ENCODE assay signal across 19 mouse cellular contexts in the genomic region with DNA sequence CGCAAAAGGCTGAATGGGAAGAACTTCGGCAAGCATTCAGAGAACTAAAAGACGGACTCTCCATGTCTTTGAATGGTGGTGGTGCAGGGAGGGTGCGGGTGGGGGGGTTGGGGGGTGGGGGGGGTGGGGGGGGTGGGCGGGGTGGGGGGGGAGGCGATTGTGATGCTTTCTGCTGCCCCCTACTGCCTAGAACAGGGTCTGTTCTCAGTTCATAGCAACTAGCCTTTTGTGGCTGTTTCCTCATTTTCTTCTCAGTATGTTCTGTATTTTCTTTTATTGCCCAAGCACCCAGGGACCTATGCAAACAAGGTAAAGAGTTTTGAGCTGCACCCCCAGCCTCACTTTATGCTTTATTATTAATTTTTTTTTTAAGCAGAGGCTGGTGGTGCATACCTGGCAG. TPM values are rescaled to one million over a fixed set of nuclear protein-coding genes. Genes with fewer than 3 reads are reported as not detected.
DNase-seq lines count a peak whose midpoint lies in the region; ATAC-seq and TF ChIP-seq lines count a peak whose summit lies in the region.
"Had no signal": no experiment of that assay in that cellular context is flagged by ENCODE, and none has a peak within 500 bp of the region (broad histone marks: within the 10 kb centered on the region; RNA-seq: fewer than 3 reads in every experiment).

No protein-coding gene starts in this region.

- H3K9ac ChIP-seq in heart, adult 2 months (ENCODE audit: low read depth, low read length), result no peak overlapping the region
- peak overlapping the region; percentile 49 for H3K9ac ChIP-seq in MEL (ENCODE audit: control insufficient read depth, low read depth, low read length, poor library complexity, severe bottlenecking)
- H3K9ac ChIP-seq in stomach, postnatal 0 days (ENCODE audit: low read length), result no peak overlapping the region
- H3K9ac ChIP-seq: embryonic facial prominence, embryonic 12.5 days; forebrain, embryonic 15.5 days; hindbrain, embryonic 12.5 days had no signal

- no peak overlapping the region for H3K4me2 ChIP-seq in stomach, postnatal 0 days (replicated peaks; ENCODE audit: low read depth)
- H3K4me2 ChIP-seq: embryonic facial prominence, embryonic 12.5 days; forebrain, embryonic 15.5 days; hindbrain, embryonic 12.5 days had no signal

- intact Hi-C loops in heart, adult 2 months (cut with DNase I), result loop anchor here (10.0 kb wide), 2 partner anchors 111 to 181 kb away; partner anchors contain the start of genes Rbm3 and Suv39h1

- no peak overlapping the region for H3K4me3 ChIP-seq in heart, adult 2 months
- H3K4me3 ChIP-seq in heart, embryonic 10.5 days, result no peak overlapping the region
- peak overlapping the region; percentile 13 to 44 for H3K4me3 ChIP-seq in MEL (ENCODE audit: control insufficient read depth in 1 of 2, insufficient read depth in 1 of 2, low read depth in 2 of 2, low read length in 2 of 2)
- no peak overlapping the region for H3K4me3 ChIP-seq in stomach, postnatal 0 days (ENCODE audit: low read depth, low read length)
- H3K4me3 ChIP-seq: embryonic facial prominence, embryonic 12.5 days; forebrain, embryonic 15.5 days; hindbrain, embryonic 12.5 days had no signal

- TF ChIP-seq CTCF in heart, adult 2 months (IDR thresholded peaks at IDR 0.05), result peak; percentile 21; the same call in 1 of the 2 replicates
- TF ChIP-seq CTCF in MEL (IDR thresholded peaks at IDR 0.05 in 2 of 3, conservative IDR thresholded peaks at IDR 0.05 in 1 of 3; ENCODE audit: control insufficient read depth in 1 of 3, insufficient read depth in 1 of 3, low read depth in 2 of 3, low read length in 3 of 3, poor library complexity in 1 of 3, severe bottlenecking in 1 of 3), result peak; percentile 11 to 59 (median 49); a peak in 4 of 6 replicates
- 0 out of 2 replicates have a peak, but pooled peaks have one; percentile 8 for TF ChIP-seq CTCF in stomach, postnatal 0 days (IDR thresholded peaks at IDR 0.05; ENCODE audit: low read depth)

- TF ChIP-seq POLR2A in heart, adult 2 months (IDR thresholded peaks at IDR 0.05; ENCODE audit: insufficient read depth, low read depth, low read length), result no peak
- TF ChIP-seq POLR2A in MEL (IDR thresholded peaks at IDR 0.05; ENCODE audit: control insufficient read depth in 1 of 2, insufficient read depth in 1 of 2, low read depth in 1 of 2, low read length in 2 of 2, poor library complexity in 1 of 2), result no peak

- ATAC-seq in stomach, postnatal 0 days (ENCODE audit: low FRiP score, low TSS enrichment), result no peak
- ATAC-seq: forebrain, embryonic 15.5 days; hindbrain, postnatal 0 days had no signal

- TF ChIP-seq EP300 in heart, adult 2 months (IDR thresholded peaks at IDR 0.05; ENCODE audit: insufficient read depth, low read depth, low read length), result no peak
- no peak for TF ChIP-seq EP300 in MEL (IDR thresholded peaks at IDR 0.05; ENCODE audit: low read depth in 1 of 2, low read length in 2 of 2)
- TF ChIP-seq EP300 in stomach, postnatal 0 days (optimal IDR thresholded peaks at IDR 0.05), result no peak

- H3K27ac ChIP-seq in heart, adult 2 months, result no peak overlapping the region
- no peak overlapping the region for H3K27ac ChIP-seq in heart, embryonic 10.5 days
- peak overlapping the region; percentile 37; the same call in 1 of the 2 replicates for H3K27ac ChIP-seq in MEL (ENCODE audit: control insufficient read depth, low read depth, low read length)
- H3K27ac ChIP-seq in stomach, postnatal 0 days (replicated peaks), result no peak overlapping the region
- H3K27ac ChIP-seq: embryonic facial prominence, embryonic 12.5 days; forebrain, embryonic 15.5 days; hindbrain, embryonic 12.5 days; hindbrain, postnatal 0 days had no signal

- WGBS in heart, adult 2 months, result 19% methylated on average over 5 of the region's 6 CpGs
- 34% methylated on average over 3 of the region's 6 CpGs for WGBS in heart, embryonic 10.5 days
- WGBS in stomach, postnatal 0 days, result 41% methylated on average over 4 of the region's 6 CpGs

- H3K27me3 ChIP-seq in heart, adult 2 months (ENCODE audit: control insufficient read depth, insufficient read depth, low read length), result no peaks in the 10 kb centered on the region
- no peaks in the 10 kb centered on the region for H3K27me3 ChIP-seq in heart, embryonic 10.5 days (ENCODE audit: insufficient read depth, poor library complexity, severe bottlenecking)
- H3K27me3 ChIP-seq in MEL (ENCODE audit: control insufficient read depth in 1 of 2, insufficient read depth in 2 of 2, low read length in 2 of 2), result no peaks in the 10 kb centered on the region
- no peaks in the 10 kb centered on the region for H3K27me3 ChIP-seq in stomach, postnatal 0 days (ENCODE audit: control insufficient read depth, insufficient read depth, low read length)
- H3K27me3 ChIP-seq: embryonic facial prominence, embryonic 12.5 days; forebrain, embryonic 15.5 days; hindbrain, embryonic 12.5 days had no signal

- H3K4me1 ChIP-seq in heart, adult 2 months (ENCODE audit: control insufficient read depth, insufficient read depth, low read length), result no peaks in the 10 kb centered on the region
- no peaks in the 10 kb centered on the region; the same call in 1 of the 2 replicates for H3K4me1 ChIP-seq in heart, embryonic 10.5 days
- H3K4me1 ChIP-seq in MEL (ENCODE audit: control insufficient read depth in 1 of 2, insufficient read depth in 2 of 2, low read length in 2 of 2), result peaks cover 3 to 16% of the 10 kb centered on the region in 2 experiments; a peak in 3 of 4 replicates
- H3K4me1 ChIP-seq in stomach, postnatal 0 days (replicated peaks; ENCODE audit: control insufficient read depth, insufficient read depth), result no peaks in the 10 kb centered on the region
- H3K4me1 ChIP-seq: embryonic facial prominence, embryonic 12.5 days had no signal

- H3K36me3 ChIP-seq in heart, adult 2 months (ENCODE audit: control insufficient read depth, insufficient read depth, low read length), result no peaks in the 10 kb centered on the region
- no peaks in the 10 kb centered on the region for H3K36me3 ChIP-seq in heart, embryonic 10.5 days
- peaks cover 0 to 11% of the 10 kb centered on the region in 2 experiments; a peak in 2 of 4 replicates for H3K36me3 ChIP-seq in MEL (ENCODE audit: control insufficient read depth in 1 of 2, insufficient read depth in 2 of 2, low read length in 2 of 2)
- H3K36me3 ChIP-seq in stomach, postnatal 0 days (ENCODE audit: control insufficient read depth, insufficient read depth, low read length), result no peaks in the 10 kb centered on the region
- H3K36me3 ChIP-seq: embryonic facial prominence, embryonic 12.5 days; forebrain, embryonic 15.5 days; hindbrain, embryonic 12.5 days had no signal

- H3K9me3 ChIP-seq in heart, embryonic 10.5 days, result no peaks in the 10 kb centered on the region
- no peaks in the 10 kb centered on the region for H3K9me3 ChIP-seq in MEL (replicated peaks; ENCODE audit: insufficient read depth, low read length)
- H3K9me3 ChIP-seq in stomach, postnatal 0 days (ENCODE audit: control insufficient read depth, low read length), result no peaks in the 10 kb centered on the region
- H3K9me3 ChIP-seq: embryonic facial prominence, embryonic 12.5 days; forebrain, embryonic 15.5 days; hindbrain, embryonic 12.5 days had no signal

- H3K79me2 ChIP-seq in heart, adult 2 months (replicated peaks; ENCODE audit: control insufficient read depth, insufficient read depth, low read length), result no peaks in the 10 kb centered on the region
- H3K79me2 ChIP-seq in MEL (ENCODE audit: control insufficient read depth, insufficient read depth, low read length, poor library complexity), result peaks cover 13% of the 10 kb centered on the region

- DNase-seq in heart, adult 2 months, result no peak
- no peak for DNase-seq in heart, embryonic 10.5 days (ENCODE audit: low spot score)
- DNase-seq in thymus, postnatal 14 days, result peak; percentile 9
- DNase-seq in thymus, postnatal 36 days, result no peak
- DNase-seq in MEL (ENCODE audit: low read depth, low spot score), result peak; percentile 68
- no peak for DNase-seq in stomach, postnatal 0 days (ENCODE audit: low spot score)
- no peak for DNase-seq in frontal cortex, postnatal 10 days (ENCODE audit: low spot score in 2 of 2)
- DNase-seq: adrenal gland, adult 8-10 months; adrenal gland, postnatal 36 days; cerebellum, adult 2 months; gastrocnemius, postnatal 14 days; heart, postnatal 10 days; heart, postnatal 4 days had no signal

- TF ChIP-seq RAD21 in MEL (IDR thresholded peaks at IDR 0.05; ENCODE audit: low read depth, low read length), result no peak

TF ChIP-seq in MEL, 35 proteins besides CTCF, POLR2A, EP300 and RAD21:
- peak; percentile 28 for TF ChIP-seq HCFC1 (IDR thresholded peaks at IDR 0.05; ENCODE audit: low read depth, low read length)
- peak; percentile 53; the same call in 1 of the 2 replicates for TF ChIP-seq MAZ (IDR thresholded peaks at IDR 0.05; ENCODE audit: low read depth, low read length)
- TF ChIP-seq UBTF (IDR thresholded peaks at IDR 0.05; ENCODE audit: borderline replicate concordance, insufficient read depth, low read depth, low read length), result no peak

RNA-seq across cellular contexts. Expression of gene Ftsj1, which starts 3.6 kb away (rescaled TPM):
- 10 to 100 TPM in 1 of 2 experiments, 1 to 10 TPM in 1; 9.6 to 11.8 TPM for total RNA-seq in heart, adult 2 months (2021)
- polyA plus RNA-seq in heart, adult 2 months (2012; rRNA removed), result 20.0 and 24.0 TPM in 2 replicates
- polyA plus RNA-seq in heart, embryonic 10.5 days (2016; fragmentation: Nextera tagmentation; extraction: Ambion mirVana), result 30.3 and 40.3 TPM in 2 replicates
- 47.2 and 51.8 TPM in 2 replicates for total RNA-seq in MEL (2012; rRNA removed)
- polyA plus RNA-seq in MEL (2012; ENCODE audit: insufficient read depth in 1 of 2, insufficient read length in 2 of 2, low read depth in 1 of 2, low replicate concordance in 2 of 2, missing spikeins in 1 of 2), result 100 to 1,000 TPM in 1 of 2 experiments, not detected in 1; 124 TPM
- polyA plus RNA-seq in stomach, postnatal 0 days (2015; fragmentation: Nextera tagmentation; extraction: Ambion mirVana), result 19.9 and 20.3 TPM in 2 replicates

RNA-seq across cellular contexts. Expression of gene Slc38a5, which starts 15.1 kb away (rescaled TPM):
- total RNA-seq in heart, adult 2 months (2021), result 1 to 10 TPM in 1 of 2 experiments, under 1 TPM in 1; 0.29 to 1.4 TPM
- polyA plus RNA-seq in heart, adult 2 months (2012; rRNA removed), result 0.70 and 1.9 TPM in 2 replicates
- polyA plus RNA-seq in heart, embryonic 10.5 days (2016; fragmentation: Nextera tagmentation; extraction: Ambion mirVana), result 15.0 and 16.5 TPM in 2 replicates
- total RNA-seq in MEL (2012; rRNA removed), result 63.5 and 100 TPM in 2 replicates
- polyA plus RNA-seq in MEL (2012; ENCODE audit: insufficient read depth in 1 of 2, insufficient read length in 2 of 2, low read depth in 1 of 2, low replicate concordance in 2 of 2, missing spikeins in 1 of 2), result 100 to 1,000 TPM in 1 of 2 experiments, not detected in 1; 146 TPM
- polyA plus RNA-seq in stomach, postnatal 0 days (2015; fragmentation: Nextera tagmentation; extraction: Ambion mirVana), result 5.2 and 6.4 TPM in 2 replicates
- total RNA-seq: adrenal gland, adult 8-10 months; adrenal gland, postnatal 36 days had no signal
- polyA plus RNA-seq: C2C12 had no signal

RNA-seq across cellular contexts. Expression of gene Porcn, which starts 49.5 kb away (rescaled TPM):
- total RNA-seq in heart, adult 2 months (2021), result 1 to 10 TPM; 2.3 to 2.9 TPM
- 11.9 and 15.8 TPM in 2 replicates for polyA plus RNA-seq in heart, adult 2 months (2012; rRNA removed)
- polyA plus RNA-seq in heart, embryonic 10.5 days (2016; fragmentation: Nextera tagmentation; extraction: Ambion mirVana), result 4.6 and 5.5 TPM in 2 replicates
- total RNA-seq in MEL (2012; rRNA removed), result 3.5 and 4.5 TPM in 2 replicates
- 10 to 100 TPM in 1 of 2 experiments, not detected in 1; 16.1 TPM for polyA plus RNA-seq in MEL (2012; ENCODE audit: insufficient read depth in 1 of 2, insufficient read length in 2 of 2, low read depth in 1 of 2, low replicate concordance in 2 of 2, missing spikeins in 1 of 2)
- polyA plus RNA-seq in stomach, postnatal 0 days (2015; fragmentation: Nextera tagmentation; extraction: Ambion mirVana), result 12.5 and 14.3 TPM in 2 replicates
- total RNA-seq: granulocyte monocyte progenitor cell, adult 5-6 weeks had no signal

Comparison
In these comparisons a context has a peak if more than half of its experiments do, and no peak if none do; other contexts are left out.
1. DNase-seq: peak in thymus, postnatal 14 days (single experiment) and MEL (single experiment); none in heart, adult 2 months (0 of 2), heart, embryonic 10.5 days (single experiment), thymus, postnatal 36 days (0 of 2), stomach, postnatal 0 days (single experiment) and frontal cortex, postnatal 10 days (0 of 2).
2. H3K4me3 ChIP-seq: peak in MEL (2 of 2); none in heart, adult 2 months (single experiment), heart, embryonic 10.5 days (single experiment) and stomach, postnatal 0 days (single experiment).
3. Peak in every context shown above with its lines, with median percentiles within 50 percentile points of each other: CTCF ChIP-seq.